ENCODE assay signal across 14 mouse cellular contexts in the genomic region with DNA sequence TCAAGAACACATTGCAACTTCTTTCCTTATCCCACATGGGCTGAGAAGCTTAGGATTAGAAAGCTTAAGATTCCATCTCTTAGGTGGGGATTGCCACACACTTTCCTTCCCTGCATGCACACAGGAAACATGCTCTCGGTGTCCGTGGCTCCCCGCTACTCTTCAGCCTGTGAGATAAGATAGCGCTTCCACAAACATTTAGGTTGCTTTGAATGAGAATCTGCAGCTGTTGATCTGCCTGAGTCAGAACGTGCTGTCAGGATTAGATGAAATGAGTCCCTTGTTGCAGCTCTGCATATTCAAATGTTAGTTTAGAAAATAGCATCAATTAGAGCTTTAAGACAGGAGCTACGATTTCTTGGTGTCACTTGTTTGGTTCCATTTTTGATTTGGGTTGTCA.
A peak's percentile ranks its signal among the peaks of the same experiment; 100 is the strongest.
DNase-seq lines count a peak whose midpoint lies in the region; ATAC-seq and TF ChIP-seq lines count a peak whose summit lies in the region.
"Had no signal": no experiment of that assay in that cellular context is flagged by ENCODE, and none has a peak within 500 bp of the region (broad histone marks: within the 10 kb centered on the region; RNA-seq: fewer than 3 reads in every experiment).

No protein-coding gene starts in this region.

- no peaks in the 10 kb centered on the region for H3K36me3 ChIP-seq in forebrain, embryonic 15.5 days
- H3K36me3 ChIP-seq in forebrain, embryonic 12.5 days (replicated peaks) = no peaks in the 10 kb centered on the region
- H3K36me3 ChIP-seq in hindbrain, embryonic 16.5 days (ENCODE audit: control insufficient read depth, insufficient read depth, low read length) = no peaks in the 10 kb centered on the region
- H3K36me3 ChIP-seq: intestine, embryonic 15.5 days; stomach, embryonic 15.5 days had no signal

- H3K4me2 ChIP-seq in forebrain, embryonic 15.5 days (replicated peaks) = peak overlapping the region; percentile 22
- H3K4me2 ChIP-seq in forebrain, embryonic 12.5 days = no peak overlapping the region
- H3K4me2 ChIP-seq in hindbrain, embryonic 16.5 days (ENCODE audit: low read length) = peak overlapping the region; percentile 3
- H3K4me2 ChIP-seq: intestine, embryonic 15.5 days; stomach, embryonic 15.5 days had no signal

- peaks cover 12% of the 10 kb centered on the region for H3K4me1 ChIP-seq in forebrain, embryonic 15.5 days
- H3K4me1 ChIP-seq in forebrain, embryonic 12.5 days = peaks cover 6% of the 10 kb centered on the region; the same call in 1 of the 2 replicates
- no peaks in the 10 kb centered on the region; the same call in 1 of the 2 replicates for H3K4me1 ChIP-seq in hindbrain, embryonic 16.5 days (ENCODE audit: control insufficient read depth, insufficient read depth, low read depth, low read length)
- H3K4me1 ChIP-seq: stomach, embryonic 15.5 days had no signal

- intact Hi-C loops in gastrocnemius, adult 2 months (cut with DNase I) = no loop called here

- 36% methylated on average over 6 of the region's 6 CpGs for WGBS in forebrain, embryonic 15.5 days
- WGBS in forebrain, embryonic 12.5 days = 35% methylated on average over 6 of the region's 6 CpGs
- 35% methylated on average over 6 of the region's 6 CpGs for WGBS in hindbrain, embryonic 16.5 days

- no peak for ATAC-seq in forebrain, embryonic 15.5 days (replicated peaks)
- ATAC-seq in forebrain, embryonic 12.5 days (ENCODE audit: low FRiP score) = no peak
- no peak for ATAC-seq in hindbrain, embryonic 16.5 days
- ATAC-seq: intestine, embryonic 15.5 days had no signal

- H3K9ac ChIP-seq in forebrain, embryonic 15.5 days (replicated peaks) = no peak overlapping the region
- H3K9ac ChIP-seq in forebrain, embryonic 12.5 days = no peak overlapping the region
- H3K9ac ChIP-seq in hindbrain, embryonic 16.5 days (ENCODE audit: low read depth, low read length) = no peak overlapping the region
- H3K9ac ChIP-seq: intestine, embryonic 15.5 days; liver, embryonic 14.5 days; stomach, embryonic 15.5 days had no signal

- 0 out of 2 replicates have a peak overlapping the region, but pooled peaks have one; percentile 25 for H3K27ac ChIP-seq in forebrain, embryonic 15.5 days (replicated peaks)
- no peak overlapping the region for H3K27ac ChIP-seq in forebrain, embryonic 12.5 days
- H3K27ac ChIP-seq in layer of hippocampus, adult 2 months = no peak overlapping the region
- no peak overlapping the region for H3K27ac ChIP-seq in hindbrain, embryonic 16.5 days (ENCODE audit: low read depth, low read length)
- no peak overlapping the region for H3K27ac ChIP-seq in gastrocnemius, adult 2 months
- H3K27ac ChIP-seq: intestine, embryonic 15.5 days; liver, embryonic 14.5 days; stomach, embryonic 15.5 days had no signal

- H3K27me3 ChIP-seq in forebrain, embryonic 15.5 days = no peaks in the 10 kb centered on the region
- H3K27me3 ChIP-seq in forebrain, embryonic 12.5 days = no peaks in the 10 kb centered on the region
- H3K27me3 ChIP-seq in hindbrain, embryonic 16.5 days (replicated peaks; ENCODE audit: control insufficient read depth, insufficient read depth, low read length) = no peaks in the 10 kb centered on the region
- H3K27me3 ChIP-seq: intestine, embryonic 15.5 days; stomach, embryonic 15.5 days had no signal

- no peak overlapping the region for H3K4me3 ChIP-seq in forebrain, embryonic 15.5 days
- H3K4me3 ChIP-seq in forebrain, embryonic 12.5 days (replicated peaks) = no peak overlapping the region
- peak overlapping the region; percentile 28; the same call in 1 of the 2 replicates for H3K4me3 ChIP-seq in layer of hippocampus, adult 2 months
- H3K4me3 ChIP-seq in hindbrain, embryonic 16.5 days (ENCODE audit: low read length) = no peak overlapping the region
- H3K4me3 ChIP-seq in gastrocnemius, adult 2 months = no peak overlapping the region
- H3K4me3 ChIP-seq: erythroblast, embryonic 14.5 days; intestine, embryonic 15.5 days; stomach, embryonic 15.5 days had no signal

- no peaks in the 10 kb centered on the region for H3K9me3 ChIP-seq in forebrain, embryonic 15.5 days
- no peaks in the 10 kb centered on the region for H3K9me3 ChIP-seq in forebrain, embryonic 12.5 days
- H3K9me3 ChIP-seq in hindbrain, embryonic 16.5 days (ENCODE audit: control insufficient read depth, low read length) = no peaks in the 10 kb centered on the region
- H3K9me3 ChIP-seq: intestine, embryonic 15.5 days; stomach, embryonic 15.5 days had no signal

- no peak for DNase-seq in layer of hippocampus, adult 2 months (ENCODE audit: low spot score in 2 of 2)
- no peak for DNase-seq in layer of hippocampus, adult 8-10 months (ENCODE audit: low spot score in 2 of 2)
- DNase-seq in brain, adult 2 months (ENCODE audit: low read depth, low spot score) = peak; percentile 27
- DNase-seq in gastrocnemius, adult 2 months = no peak
- no peak for DNase-seq in cerebellum, adult 8-10 months
- DNase-seq: cerebellum, postnatal 25 days; gastrocnemius, postnatal 14 days had no signal

- no peak for TF ChIP-seq CTCF in layer of hippocampus, adult 2 months (conservative IDR thresholded peaks at IDR 0.05)
- TF ChIP-seq CTCF in gastrocnemius, adult 2 months (IDR thresholded peaks at IDR 0.05) = no peak
